Mouse (Mus musculus) thymus, postnatal 14 days (tissue): ENCODE data around the gene Amhr2.

Source experiments
- DNase-seq: peaks from one replicate; pipeline ENCODE4 v3.0.0; 2021

Gene Amhr2

DNA sequence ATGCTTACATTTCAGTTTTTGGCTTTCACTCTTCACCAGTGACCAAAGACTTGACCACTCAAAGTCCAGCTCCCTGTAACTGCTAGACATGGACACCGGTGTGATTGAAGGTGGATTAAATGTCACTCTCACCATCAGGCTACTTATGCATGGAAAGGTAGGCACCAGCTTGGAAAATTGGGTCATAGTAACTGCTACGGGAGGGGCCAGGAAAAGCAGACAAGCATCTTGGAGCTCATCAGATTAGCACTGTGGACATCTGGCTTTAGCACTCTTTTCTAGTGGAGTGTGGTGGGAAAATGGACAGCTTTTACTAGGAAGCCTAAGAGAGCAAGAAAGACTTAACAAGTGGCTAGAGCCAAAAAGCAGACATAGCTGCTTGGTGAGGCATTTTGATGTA, 28.1 kb downstream of the Amhr2 start:
- no peak for DNase-seq

DNA sequence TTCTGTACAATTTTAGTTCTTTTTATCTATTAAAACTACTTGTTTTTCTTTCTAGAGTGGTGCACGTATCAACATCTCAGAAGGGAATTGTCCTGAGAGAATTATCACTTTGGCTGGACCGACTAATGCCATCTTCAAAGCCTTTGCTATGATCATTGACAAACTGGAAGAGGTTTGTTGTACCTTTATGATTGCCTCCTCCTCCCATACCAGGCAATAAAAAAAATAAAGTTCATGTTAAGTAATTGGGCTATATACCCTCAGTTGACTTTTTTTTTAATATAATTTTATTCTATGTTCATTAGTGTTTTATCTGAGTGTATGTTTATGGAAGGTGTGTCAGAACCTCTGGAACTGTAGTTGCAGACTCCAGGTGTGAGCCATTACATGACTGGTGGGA, 29.4 kb downstream of the Amhr2 start:
- DNase-seq: no peak

DNA sequence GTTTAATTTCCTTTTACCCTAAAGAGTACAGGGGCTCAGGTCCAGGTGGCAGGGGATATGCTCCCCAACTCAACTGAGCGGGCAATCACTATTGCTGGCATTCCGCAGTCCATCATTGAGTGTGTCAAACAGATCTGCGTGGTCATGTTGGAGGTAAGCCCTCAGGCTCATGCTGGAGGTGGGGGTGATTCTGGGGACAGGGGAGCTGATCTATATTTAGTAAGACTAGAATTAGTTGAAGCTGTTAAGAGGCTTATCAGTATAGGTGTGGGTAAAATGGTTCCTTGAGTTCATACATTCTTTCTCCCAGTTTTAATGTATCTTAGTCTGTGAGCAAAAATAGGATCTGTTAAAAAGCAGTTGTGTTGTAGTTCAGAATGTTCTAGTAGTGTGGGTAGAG, 38.0 kb downstream of the Amhr2 start:
- DNase-seq: no peak

DNA sequence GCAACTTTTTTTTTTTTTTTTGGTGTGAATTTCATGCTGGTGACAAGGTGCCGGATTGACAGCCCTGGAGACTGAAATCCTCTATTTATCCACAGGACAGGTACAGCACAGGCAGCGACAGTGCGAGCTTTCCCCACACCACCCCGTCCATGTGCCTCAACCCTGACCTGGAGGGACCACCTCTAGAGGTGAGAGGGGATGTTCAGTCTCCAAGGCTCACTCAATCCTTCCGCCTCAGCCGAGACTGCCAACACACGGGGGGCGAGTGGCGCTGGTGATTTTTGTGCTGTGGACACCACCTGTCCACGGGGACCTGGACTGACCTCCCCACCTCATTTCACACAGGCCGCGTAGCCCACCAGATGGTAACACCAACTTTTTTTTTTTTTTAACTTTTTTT, 40.7 kb downstream of the Amhr2 start:
- no peak for DNase-seq

DNA sequence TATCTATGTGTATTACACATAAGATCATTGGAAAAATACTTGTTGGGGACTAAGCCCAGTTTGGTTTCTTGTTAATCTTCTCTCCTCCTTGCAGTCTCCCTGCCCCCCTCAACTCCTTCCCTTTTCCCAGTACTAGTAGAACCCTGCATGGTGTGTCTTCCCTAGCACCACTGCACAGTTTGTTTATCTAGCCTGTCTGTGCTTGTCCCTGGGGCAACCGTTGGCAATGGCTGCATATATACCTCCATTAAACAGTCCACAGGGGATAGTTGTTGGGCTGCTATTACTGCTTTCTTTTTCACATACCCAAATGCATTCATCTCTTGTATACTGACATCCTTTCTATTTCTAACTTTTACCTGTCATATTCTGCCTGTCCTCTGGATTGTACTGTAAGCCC, 42.5 kb downstream of the Amhr2 start:
- DNase-seq: no peak

DNA sequence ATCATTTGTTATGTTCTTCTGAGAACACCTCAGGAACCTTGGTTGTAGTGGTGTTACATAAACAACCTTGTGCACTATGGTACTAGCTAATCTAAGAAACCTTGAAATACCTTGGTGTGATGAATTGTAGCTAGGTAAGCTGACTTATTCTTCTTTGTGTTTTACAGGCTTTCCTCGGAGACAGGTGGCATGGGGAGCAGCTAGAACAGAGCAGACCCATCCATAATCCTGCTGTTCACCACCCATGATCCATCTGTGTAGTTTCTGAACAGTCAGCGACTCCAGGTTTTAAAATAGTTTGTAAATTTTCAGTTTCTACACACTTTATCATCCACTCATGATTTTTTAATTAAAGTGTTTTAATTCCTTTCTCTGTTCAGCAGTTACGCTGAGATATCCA, 53.2 kb downstream of the Amhr2 start:
- DNase-seq: no peak

DNA sequence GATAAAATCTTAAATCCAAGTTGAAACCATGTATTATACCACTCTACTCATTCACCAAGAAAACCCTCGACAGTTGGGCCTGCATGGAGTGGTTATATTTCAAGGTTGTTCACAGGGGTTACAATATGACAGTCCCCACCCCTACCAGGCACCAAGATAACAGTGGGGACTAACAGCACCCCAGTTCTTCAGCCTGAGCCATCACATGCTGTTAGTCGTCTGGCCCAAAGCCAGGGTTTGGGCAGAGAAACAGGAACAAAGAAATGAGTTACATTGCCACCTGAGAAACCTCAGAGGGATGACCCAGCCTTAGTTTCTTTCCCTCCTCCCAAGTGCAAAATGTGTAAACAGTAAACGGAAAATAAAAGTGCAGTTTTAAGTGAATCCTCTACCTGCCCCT, 54.2 kb downstream of the Amhr2 start:
- DNase-seq: no peak

DNA sequence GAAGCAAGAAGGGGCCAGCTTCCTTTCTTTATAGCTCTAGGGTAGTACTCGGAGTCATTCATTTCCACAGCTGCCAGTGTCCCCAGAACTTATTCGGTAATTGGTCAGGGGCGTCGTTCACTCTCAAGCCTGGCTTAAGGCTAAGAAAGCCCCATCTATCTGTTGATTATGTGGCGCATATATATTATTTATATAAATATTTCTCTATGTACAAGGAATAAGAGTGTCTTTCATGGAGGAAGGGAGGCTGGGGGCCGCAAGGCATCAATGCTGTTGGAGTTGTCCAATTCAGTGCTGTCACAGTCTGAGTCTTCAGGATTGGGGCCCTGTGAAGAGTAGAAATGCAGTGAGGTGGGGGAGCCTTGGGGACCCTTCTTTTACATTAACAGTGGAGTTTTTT, 54.7 kb downstream of the Amhr2 start:
- no peak for DNase-seq

DNA sequence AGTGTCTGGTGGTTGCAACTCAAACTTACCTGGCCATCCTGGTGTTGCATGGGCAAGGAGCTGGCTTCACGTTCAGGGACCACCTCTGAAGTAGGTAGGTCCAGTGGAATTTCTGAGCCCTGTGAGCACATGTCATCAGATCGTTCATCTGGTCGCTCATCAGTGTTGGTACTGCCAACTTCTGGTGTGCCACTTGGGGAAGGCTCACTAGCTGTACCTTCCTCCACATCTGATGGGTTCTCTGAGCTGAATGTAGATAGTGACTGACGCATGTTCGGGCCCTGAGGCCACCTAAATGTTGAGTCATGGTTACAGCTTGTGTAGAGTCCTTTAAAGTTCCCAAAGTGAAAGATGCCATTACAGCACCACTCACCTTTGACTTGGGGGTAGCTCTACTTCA, 55.3 kb downstream of the Amhr2 start:
- no peak for DNase-seq

DNA sequence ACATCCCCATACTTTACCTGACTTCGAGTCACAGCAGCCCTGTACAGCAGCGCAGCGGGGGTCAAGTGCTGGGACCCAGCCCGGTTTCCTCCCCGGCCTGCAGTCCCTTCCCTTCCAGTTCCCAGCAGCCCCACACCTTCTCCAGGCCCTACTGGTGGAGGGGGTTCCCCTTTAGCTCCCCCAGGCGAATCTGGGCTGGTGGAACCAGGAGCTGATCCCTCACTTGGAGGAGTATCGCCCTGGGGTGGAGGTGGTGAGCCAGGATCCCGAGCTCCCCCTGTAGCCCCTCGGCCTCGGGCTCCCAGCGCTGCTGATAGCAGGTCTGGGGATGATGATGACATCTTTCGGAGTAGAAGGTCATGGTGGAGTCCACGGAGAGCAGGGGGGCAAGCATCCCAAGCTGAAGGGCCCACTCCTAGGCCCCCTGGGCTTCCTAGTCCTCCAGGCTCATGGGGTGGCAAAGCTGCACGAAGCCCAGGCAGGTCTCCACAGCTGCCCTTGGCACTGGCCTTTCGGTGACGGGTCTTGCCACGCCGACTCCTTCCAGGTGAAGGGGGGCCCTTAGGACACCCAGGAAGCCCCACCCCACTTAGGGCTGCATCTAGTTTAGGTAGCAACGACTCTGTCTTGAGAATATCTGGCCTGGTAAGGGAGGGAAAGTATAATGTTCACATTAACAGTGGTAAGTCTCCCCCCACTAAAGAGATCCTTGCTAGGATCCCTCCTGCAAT, 56.1 kb downstream of the Amhr2 start:
- no peak for DNase-seq

DNA sequence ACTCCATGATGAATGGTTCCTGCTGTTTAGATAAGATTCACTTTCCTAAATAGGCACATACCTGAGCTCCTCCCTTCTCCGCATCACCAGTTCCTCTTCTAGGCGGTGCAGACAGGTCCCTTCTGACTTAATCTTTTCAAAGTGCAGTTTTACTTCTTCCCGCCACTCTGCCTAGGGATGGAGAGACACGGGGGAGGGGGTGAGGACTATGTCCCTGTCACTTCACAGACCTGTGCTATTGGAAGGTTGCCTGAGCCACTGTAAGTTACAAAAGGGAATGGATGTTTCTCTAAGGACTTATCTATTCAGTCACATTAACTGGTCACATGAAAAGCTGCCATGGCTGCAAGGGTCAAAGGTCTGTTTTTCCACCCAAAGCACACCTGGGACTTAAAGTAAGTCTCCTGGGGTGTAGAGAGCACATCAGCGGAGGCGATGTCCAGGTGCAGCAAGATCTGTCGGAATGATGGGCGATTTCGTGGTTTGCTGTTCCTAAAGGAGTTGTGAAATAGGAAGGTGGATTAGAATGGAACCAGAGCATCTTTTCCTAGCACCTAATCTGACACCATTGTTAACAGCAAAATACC, 57.2 kb downstream of the Amhr2 start:
- no peak for DNase-seq

DNA sequence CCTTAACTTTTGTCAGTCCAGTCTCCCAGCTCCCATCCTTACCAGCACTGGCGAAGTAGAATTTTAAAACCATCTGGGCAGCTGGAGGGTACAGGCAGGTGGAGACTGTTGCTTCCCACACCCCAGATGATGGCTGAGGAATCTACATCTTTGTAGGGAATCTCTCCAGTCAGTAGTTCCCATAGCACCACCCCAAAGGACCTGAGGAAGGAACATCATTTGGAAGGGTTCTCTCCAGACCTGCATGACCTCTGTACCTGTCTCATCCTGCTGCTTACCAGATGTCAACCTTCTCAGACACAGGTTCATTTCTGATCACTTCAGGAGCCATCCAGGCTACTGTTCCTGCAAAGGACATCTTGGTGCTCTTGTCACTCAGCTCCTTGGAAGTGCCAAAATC, 58.3 kb downstream of the Amhr2 start, which contains the start of gene Gm10337:
Gene Gm10337, plus strand, starts transcription at position 276 of the 400 bp plus-strand sequence.
- DNase-seq: no peak
